Mouse (Mus musculus) kidney, postnatal 0 days (tissue): ENCODE measurements around the gene Sec61a2. TPM values are rescaled to one million over a fixed set of nuclear protein-coding genes. Genes with fewer than 3 reads are reported as not detected.

Source experiments
- ATAC-seq: fragments of 200-750 bp; cut with Nextera tagmentation; replicated peaks from 2 replicates; pipeline ENCODE4 v1.8.0; 2017; ENCODE audit warnings: low read depth, moderate number of reproducible peaks, moderate TSS enrichment, moderate library complexity; ENCODE audit not compliant: low FRiP score
- DNase-seq: peaks from one replicate; pipeline ENCODE4 v3.0.0-alpha.2; 2016; ENCODE audit warnings: low spot score
- H3K27ac ChIP-seq: fragments of 300-500 bp; sonication (generic); 2 replicates; pipeline ENCODE4 v1.5.1; 2014; ENCODE audit warnings: mild to moderate bottlenecking
- H3K27me3 ChIP-seq: fragments of 300-500 bp; sonication (generic); 2 replicates; pipeline ENCODE4 v1.6.1; 2014; ENCODE audit warnings: low read length, mixed read lengths; ENCODE audit not compliant: insufficient read depth
- H3K36me3 ChIP-seq: fragments of 300-500 bp; sonication (generic); 2 replicates; pipeline ENCODE4 v1.6.1; 2014; ENCODE audit warnings: low read length, mixed read lengths; ENCODE audit not compliant: insufficient read depth
- H3K4me1 ChIP-seq: fragments of 300-500 bp; sonication (generic); replicated peaks from 2 replicates; pipeline ENCODE4 v1.6.1; 2014; ENCODE audit warnings: antibody characterized with exemption, low read length, mixed read lengths; ENCODE audit not compliant: insufficient read depth
- H3K4me2 ChIP-seq: fragments of 300-500 bp; sonication (generic); 2 replicates; pipeline ENCODE4 v1.6.1; 2014; ENCODE audit warnings: mild to moderate bottlenecking, low read length, moderate library complexity, mixed read lengths
- H3K4me3 ChIP-seq: fragments of 300-500 bp; sonication (generic); replicated peaks from 2 replicates; pipeline ENCODE4 v1.5.1; 2014; ENCODE audit warnings: low read depth, low read length
- H3K9ac ChIP-seq: fragments of 300-500 bp; sonication (generic); 2 replicates; pipeline ENCODE4 v1.6.1; 2014; ENCODE audit warnings: low read depth, low read length
- H3K9me3 ChIP-seq: fragments of 300-500 bp; sonication (generic); replicated peaks from 2 replicates; pipeline ENCODE4 v1.6.1; 2016; ENCODE audit warnings: low read length, inconsistent platforms, mixed read lengths
- CTCF ChIP-seq: IDR thresholded peaks from 2 replicates; pipeline ENCODE4 v1.5.1; 2016; ENCODE audit warnings: antibody characterized with exemption, low read depth, mild to moderate bottlenecking, moderate library complexity
- WGBS: fragments of 180-500 bp; shearing (Covaris S2); extraction: QIAGEN DNeasy Blood & Tissue Kit; methylation state at CpG from one replicate; pipeline ENCODE4 v1.1.7; 2014; 5-methylcytosine and 5-hydroxymethylcytosine counted together
- polyA plus RNA-seq: library from polyadenylated mRNA; unstranded; fragments of >200 nt; fragmentation: Nextera tagmentation; extraction: Ambion mirVana; gene quantifications from 2 replicates; pipeline ENCODE4 v1.2.1, GENCODE M21; 2015

Sec61a2 gene
- polyA plus RNA-seq, 1 experiment from 2014 or later: 36.6 TPM

GRCm38 (mm10) chr2:5840815-5841214, 54.4 kb downstream of the Sec61a2 start:
- no peak for DNase-seq
- Histone ChIP-seq H3K27ac (no peak overlapping the region), H3K4me1 (no peaks in the 10 kb centered on the region), H3K9ac (no peak overlapping the region), H3K9me3 (no peaks in the 10 kb centered on the region), H3K36me3 (peaks cover 42% of the 10 kb centered on the region), H3K4me2 (no peak overlapping the region), H3K27me3 (no peaks in the 10 kb centered on the region), H3K4me3 (no peak overlapping the region)
- no peak for TF ChIP-seq CTCF
- WGBS: 91% methylated on average over 11 of the region's 11 CpGs
- no peak for ATAC-seq

- no peak for TF ChIP-seq CTCF
- DNase-seq (no peak), ATAC-seq (no peak)
- Histone ChIP-seq H3K4me3 (no peak overlapping the region), H3K27ac (no peak overlapping the region), H3K4me1 (no peaks in the 10 kb centered on the region), H3K9ac (no peak overlapping the region), H3K27me3 (no peaks in the 10 kb centered on the region), H3K9me3 (no peaks in the 10 kb centered on the region), H3K36me3 (peaks cover 33% of the 10 kb centered on the region; the same call in 1 of the 2 replicates), H3K4me2 (no peak overlapping the region)
- WGBS: 87% methylated on average over 5 of the region's 5 CpGs
Observed at GRCm38 (mm10) chr2:5825265-5825913, 69.8 kb downstream of the Sec61a2 start.

GRCm38 (mm10) chr2:5824685-5825084, 70.5 kb downstream of the Sec61a2 start:
- no peaks in the 10 kb centered on the region for H3K27me3 ChIP-seq
- no peaks in the 10 kb centered on the region for H3K9me3 ChIP-seq
- no peak overlapping the region for H3K9ac ChIP-seq
- no peak overlapping the region for H3K4me2 ChIP-seq
- DNase-seq (no peak), ATAC-seq (no peak)
- no peaks in the 10 kb centered on the region for H3K4me1 ChIP-seq
- no peak for TF ChIP-seq CTCF
- no peak overlapping the region for H3K4me3 ChIP-seq
- 75% methylated on average over 5 of the region's 5 CpGs for WGBS
- no peak overlapping the region for H3K27ac ChIP-seq
- peaks cover 37% of the 10 kb centered on the region; the same call in 1 of the 2 replicates for H3K36me3 ChIP-seq

GRCm38 (mm10) chr2:5824213-5824612, 71.0 kb downstream of the Sec61a2 start:
- Histone ChIP-seq H3K9ac (no peak overlapping the region), H3K27me3 (no peaks in the 10 kb centered on the region), H3K27ac (no peak overlapping the region), H3K4me1 (no peaks in the 10 kb centered on the region), H3K4me2 (no peak overlapping the region), H3K9me3 (no peaks in the 10 kb centered on the region), H3K36me3 (peaks cover 40% of the 10 kb centered on the region; the same call in 1 of the 2 replicates), H3K4me3 (no peak overlapping the region)
- WGBS: 28% methylated on average over 1 of the region's 1 CpGs
- ATAC-seq: no peak
- TF ChIP-seq CTCF: peak; percentile 61
- DNase-seq: peak; percentile 47

- 95% methylated on average over 6 of the region's 6 CpGs for WGBS
- no peak overlapping the region for H3K27ac ChIP-seq
- H3K9ac ChIP-seq: no peak overlapping the region
- peaks cover 46% of the 10 kb centered on the region; the same call in 1 of the 2 replicates for H3K36me3 ChIP-seq
- no peak for ATAC-seq
- H3K4me1 ChIP-seq: no peaks in the 10 kb centered on the region
- no peak overlapping the region for H3K4me3 ChIP-seq
- no peak overlapping the region for H3K4me2 ChIP-seq
- H3K27me3 ChIP-seq: no peaks in the 10 kb centered on the region
- H3K9me3 ChIP-seq: no peaks in the 10 kb centered on the region
- TF ChIP-seq CTCF: no peak
- no peak for DNase-seq
Observed at GRCm38 (mm10) chr2:5822449-5822848, 72.8 kb downstream of the Sec61a2 start.

GRCm38 (mm10) chr2:5821264-5821663, 74.0 kb downstream of the Sec61a2 start:
- Histone ChIP-seq H3K4me2 (no peak overlapping the region), H3K4me1 (no peaks in the 10 kb centered on the region), H3K27ac (no peak overlapping the region), H3K4me3 (no peak overlapping the region), H3K9me3 (no peaks in the 10 kb centered on the region), H3K27me3 (no peaks in the 10 kb centered on the region), H3K9ac (no peak overlapping the region), H3K36me3 (peaks cover 38% of the 10 kb centered on the region; the same call in 1 of the 2 replicates)
- WGBS: 56% methylated on average over 10 of the region's 10 CpGs
- TF ChIP-seq CTCF: no peak
- ATAC-seq: no peak
- DNase-seq: peak; percentile 25

Other genes starting within 250 kb of the Sec61a2 start
- 1.2 and 1.5 TPM in 2 replicates for gene Camk1d, start 180.9 kb downstream of the Sec61a2 start, polyA plus RNA-seq
- 40.8 and 46.6 TPM in 2 replicates for gene Nudt5, start 50.4 kb downstream of the Sec61a2 start, polyA plus RNA-seq
- gene Cdc123, start 50.3 kb downstream of the Sec61a2 start, polyA plus RNA-seq: 208 and 220 TPM in 2 replicates
- 0.75 and 0.98 TPM in 2 replicates for gene Gm13199, start 32.5 kb downstream of the Sec61a2 start, polyA plus RNA-seq
- 1.8 and 2.2 TPM in 2 replicates for gene Dhtkd1, start 47.4 kb upstream of the Sec61a2 start, polyA plus RNA-seq
- gene Upf2, start 56.0 kb upstream of the Sec61a2 start, polyA plus RNA-seq: 7.3 and 8.0 TPM in 2 replicates
- 16.7 and 17.0 TPM in 2 replicates for gene Proser2, start 234.8 kb upstream of the Sec61a2 start, polyA plus RNA-seq